Mouse (Mus musculus): Measurements from ENCODE around the gene D630003M21Rik. TPM values are rescaled to one million over a fixed set of nuclear protein-coding genes. Genes with fewer than 3 reads are reported as not detected.
A peak's percentile ranks its signal among the peaks of the same experiment; 100 is the strongest.

Gene D630003M21Rik
- polyA plus RNA-seq, 1 experiment from 2014 or later, result 1.7 TPM

DNA sequence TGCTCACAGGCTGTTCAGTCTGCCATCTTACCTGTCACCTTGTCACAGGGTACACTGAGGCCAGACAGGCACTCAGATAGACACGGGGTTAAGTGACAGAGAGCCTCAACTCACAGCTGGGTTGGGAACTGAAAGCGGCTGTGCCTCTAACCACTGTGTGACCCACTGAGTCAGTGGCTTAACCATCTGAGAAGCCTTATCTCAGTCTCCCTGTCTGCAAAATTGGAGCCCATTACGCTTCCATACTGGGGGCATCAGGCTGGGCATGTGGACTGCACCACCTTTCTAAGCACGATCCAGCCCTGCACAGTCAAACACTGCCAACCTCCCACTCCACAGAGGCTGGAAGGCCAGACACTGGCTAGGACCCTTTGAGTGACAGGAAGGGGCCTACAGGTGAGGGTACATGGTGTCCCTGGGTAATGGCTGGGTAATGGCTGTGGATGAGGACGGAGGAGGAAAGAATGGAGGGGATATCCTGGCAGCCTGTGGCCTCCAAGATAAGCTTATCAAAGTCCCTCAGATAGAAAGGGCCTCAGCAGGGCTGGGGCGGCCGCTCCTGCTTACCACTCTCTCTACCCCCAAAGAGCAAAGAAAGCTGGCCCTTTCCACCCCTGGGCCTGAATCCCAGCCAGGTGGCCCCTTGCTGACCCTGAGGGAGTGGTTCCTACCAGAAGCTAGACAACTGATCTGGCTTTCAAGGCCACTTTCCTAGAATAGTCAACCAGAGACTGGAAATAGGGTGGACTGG lies 87.2 kb downstream of the D630003M21Rik start:
- 58% methylated on average over 7 of the region's 7 CpGs for WGBS
- H3K4me3 ChIP-seq (ENCODE audit: low read depth, low read length), result no peak overlapping the region
- 0 out of 2 replicates have a peak, but pooled peaks cover 2% of the 10 kb centered on the region for H3K36me3 ChIP-seq (ENCODE audit: control insufficient read depth, insufficient read depth, low read length)
- DNase-seq (ENCODE audit: low spot score) (peak; percentile 72), ATAC-seq (ENCODE audit: low FRiP score, low TSS enrichment) (0 out of 2 replicates have a peak, but pooled peaks have one; percentile 11)
- peaks cover 12% of the 10 kb centered on the region; the same call in 1 of the 2 replicates for H3K4me1 ChIP-seq (replicated peaks; ENCODE audit: control insufficient read depth, insufficient read depth)
- no peaks in the 10 kb centered on the region for H3K9me3 ChIP-seq (ENCODE audit: control insufficient read depth, low read length)
- no peak overlapping the region for H3K9ac ChIP-seq (ENCODE audit: low read length)
- TF ChIP-seq CTCF (IDR thresholded peaks at IDR 0.05; ENCODE audit: low read depth), result no peak
- TF ChIP-seq EP300 (optimal IDR thresholded peaks at IDR 0.05), result no peak
- H3K27me3 ChIP-seq (ENCODE audit: control insufficient read depth, insufficient read depth, low read length), result no peaks in the 10 kb centered on the region
- H3K4me2 ChIP-seq (replicated peaks; ENCODE audit: low read depth), result no peak overlapping the region
- peak overlapping the region; percentile 49; the same call in 1 of the 2 replicates for H3K27ac ChIP-seq (replicated peaks)

DNA sequence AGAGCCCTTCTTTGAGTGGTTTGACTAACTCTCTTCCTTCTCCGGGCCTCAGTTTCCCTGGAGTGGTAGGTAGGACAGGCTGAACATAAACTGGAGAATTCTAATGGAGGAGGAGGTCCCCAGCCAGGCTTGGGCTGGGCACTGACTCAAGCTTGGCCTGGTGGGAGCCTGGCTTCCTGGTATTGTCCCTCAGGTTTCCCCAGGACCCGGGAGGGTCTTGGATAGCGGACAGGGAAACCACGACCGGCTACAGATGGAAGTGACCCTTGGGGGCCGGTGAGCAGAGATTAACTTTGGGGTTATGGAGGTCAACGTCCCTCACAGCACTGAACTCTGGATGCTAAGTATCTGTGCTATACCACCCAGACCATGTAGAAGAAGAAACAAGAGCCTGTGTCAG lies 87.8 kb downstream of the D630003M21Rik start:
- H3K4me1 ChIP-seq (replicated peaks; ENCODE audit: control insufficient read depth, insufficient read depth), result peaks cover 12% of the 10 kb centered on the region; the same call in 1 of the 2 replicates

DNA sequence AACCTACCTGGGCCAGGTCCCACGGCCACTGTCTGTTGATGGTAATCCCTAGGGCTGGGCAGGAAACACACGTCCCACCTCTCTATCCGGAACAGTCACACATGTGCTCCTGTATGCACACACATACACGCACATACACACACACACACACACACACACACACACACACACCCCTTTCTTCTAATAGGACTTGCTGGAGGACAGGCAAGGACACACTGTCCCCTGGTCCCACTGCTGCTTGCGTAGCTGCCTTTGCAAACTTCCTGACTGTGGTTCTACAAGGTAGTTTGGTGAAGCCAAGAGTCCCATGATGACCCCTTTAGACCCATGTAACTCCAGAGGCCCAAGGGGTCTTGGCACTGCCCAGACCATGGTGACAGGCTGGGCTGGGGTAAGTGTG lies 88.4 kb downstream of the D630003M21Rik start:
- peak; percentile 14; the same call in 1 of the 2 replicates for ATAC-seq (ENCODE audit: low FRiP score, low TSS enrichment)
- H3K9ac ChIP-seq (ENCODE audit: low read length), result no peak overlapping the region
- no peaks in the 10 kb centered on the region for H3K9me3 ChIP-seq (ENCODE audit: control insufficient read depth, low read length)
- no peak for TF ChIP-seq CTCF (IDR thresholded peaks at IDR 0.05; ENCODE audit: low read depth)
- no peak for TF ChIP-seq EP300 (optimal IDR thresholded peaks at IDR 0.05)
- H3K27ac ChIP-seq (replicated peaks), result peak overlapping the region; percentile 59
- H3K4me1 ChIP-seq (replicated peaks; ENCODE audit: control insufficient read depth, insufficient read depth), result peaks cover 12% of the 10 kb centered on the region; the same call in 1 of the 2 replicates
- WGBS, result 59% methylated on average over 5 of the region's 5 CpGs
- H3K4me2 ChIP-seq (replicated peaks; ENCODE audit: low read depth), result no peak overlapping the region
- no peaks in the 10 kb centered on the region for H3K27me3 ChIP-seq (ENCODE audit: control insufficient read depth, insufficient read depth, low read length)
- no peak for DNase-seq (ENCODE audit: low spot score)
- no peak overlapping the region for H3K4me3 ChIP-seq (ENCODE audit: low read depth, low read length)
- 0 out of 2 replicates have a peak, but pooled peaks cover 2% of the 10 kb centered on the region for H3K36me3 ChIP-seq (ENCODE audit: control insufficient read depth, insufficient read depth, low read length)

More for the DNA sequence above, 87.8 kb downstream of the D630003M21Rik start:
- Histone ChIP-seq H3K36me3 (ENCODE audit: control insufficient read depth, insufficient read depth, low read length) (0 out of 2 replicates have a peak, but pooled peaks cover 2% of the 10 kb centered on the region), H3K27ac (replicated peaks) (peak overlapping the region; percentile 49), H3K4me3 (ENCODE audit: low read depth, low read length) (no peak overlapping the region), H3K9me3 (ENCODE audit: control insufficient read depth, low read length) (no peaks in the 10 kb centered on the region), H3K9ac (ENCODE audit: low read length) (no peak overlapping the region), H3K27me3 (ENCODE audit: control insufficient read depth, insufficient read depth, low read length) (no peaks in the 10 kb centered on the region), H3K4me2 (replicated peaks; ENCODE audit: low read depth) (no peak overlapping the region)
- no peak for TF ChIP-seq EP300 (optimal IDR thresholded peaks at IDR 0.05)
- TF ChIP-seq CTCF (IDR thresholded peaks at IDR 0.05; ENCODE audit: low read depth), result no peak
- no peak for ATAC-seq (ENCODE audit: low FRiP score, low TSS enrichment)
- no peak for DNase-seq (ENCODE audit: low spot score)
- WGBS, result 73% methylated on average over 7 of the region's 7 CpGs

DNA sequence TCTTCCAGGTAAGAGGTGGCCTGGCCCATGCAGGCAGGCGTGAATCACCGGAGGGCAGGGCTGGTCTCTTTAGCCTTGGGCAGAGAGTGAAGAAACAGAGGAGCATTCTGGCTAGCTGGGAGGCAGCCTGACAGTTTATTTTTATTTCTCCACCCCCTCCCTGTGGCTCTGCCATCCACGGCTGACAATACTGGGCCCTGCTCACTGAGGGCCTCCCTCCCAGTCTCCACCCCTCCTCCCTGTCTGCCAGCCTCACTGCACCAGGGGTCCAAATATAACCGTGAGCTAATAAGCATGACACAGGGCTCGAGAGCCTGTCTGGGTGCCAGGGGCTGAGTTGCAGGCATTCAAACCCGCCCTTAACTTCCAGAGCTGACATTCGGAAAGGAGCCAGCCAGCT lies 89.4 kb downstream of the D630003M21Rik start:
- no peak for TF ChIP-seq CTCF (IDR thresholded peaks at IDR 0.05; ENCODE audit: low read depth)
- no peak for TF ChIP-seq EP300 (optimal IDR thresholded peaks at IDR 0.05)

DNA sequence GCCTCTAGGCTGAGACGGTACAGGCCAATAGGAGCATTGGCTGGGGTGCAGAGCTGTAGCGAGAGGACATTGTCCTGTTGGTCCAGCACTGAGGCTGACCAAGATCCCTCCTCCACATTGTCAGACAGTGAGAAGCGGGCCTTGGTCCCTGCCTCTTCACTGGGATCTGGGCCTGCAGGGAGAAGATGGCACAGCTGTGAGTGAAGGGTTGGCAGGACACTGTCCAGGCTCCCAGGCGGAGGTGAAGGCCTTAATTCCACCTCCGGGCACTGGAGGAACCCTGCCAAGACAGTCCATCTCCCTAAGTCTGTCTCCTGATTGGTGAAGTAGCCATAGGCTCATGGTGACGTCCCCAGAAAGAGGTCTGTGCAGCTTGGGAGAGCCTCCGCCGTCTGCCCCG lies 90.2 kb downstream of the D630003M21Rik start:
- TF ChIP-seq EP300 (optimal IDR thresholded peaks at IDR 0.05) (no peak), CTCF (IDR thresholded peaks at IDR 0.05; ENCODE audit: low read depth) (no peak)
- no peaks in the 10 kb centered on the region for H3K9me3 ChIP-seq (ENCODE audit: control insufficient read depth, low read length)
- H3K4me3 ChIP-seq (ENCODE audit: low read depth, low read length), result no peak overlapping the region
- peaks cover 11% of the 10 kb centered on the region; the same call in 1 of the 2 replicates for H3K4me1 ChIP-seq (replicated peaks; ENCODE audit: control insufficient read depth, insufficient read depth)
- no peaks in the 10 kb centered on the region for H3K27me3 ChIP-seq (ENCODE audit: control insufficient read depth, insufficient read depth, low read length)
- WGBS, result 92% methylated on average over 9 of the region's 9 CpGs
- H3K9ac ChIP-seq (ENCODE audit: low read length), result no peak overlapping the region
- peak overlapping the region; percentile 59; the same call in 1 of the 2 replicates for H3K27ac ChIP-seq (replicated peaks)
- 0 out of 2 replicates have a peak, but pooled peaks cover 5% of the 10 kb centered on the region for H3K36me3 ChIP-seq (ENCODE audit: control insufficient read depth, insufficient read depth, low read length)
- no peak overlapping the region for H3K4me2 ChIP-seq (replicated peaks; ENCODE audit: low read depth)
- ATAC-seq (ENCODE audit: low FRiP score, low TSS enrichment) (no peak), DNase-seq (ENCODE audit: low spot score) (no peak)

More for the DNA sequence above, 89.4 kb downstream of the D630003M21Rik start:
- Histone ChIP-seq H3K9me3 (ENCODE audit: control insufficient read depth, low read length) (no peaks in the 10 kb centered on the region), H3K4me3 (ENCODE audit: low read depth, low read length) (no peak overlapping the region), H3K4me2 (replicated peaks; ENCODE audit: low read depth) (no peak overlapping the region), H3K27ac (replicated peaks) (peak overlapping the region; percentile 59), H3K27me3 (ENCODE audit: control insufficient read depth, insufficient read depth, low read length) (no peaks in the 10 kb centered on the region), H3K36me3 (ENCODE audit: control insufficient read depth, insufficient read depth, low read length) (0 out of 2 replicates have a peak, but pooled peaks cover 2% of the 10 kb centered on the region), H3K9ac (ENCODE audit: low read length) (no peak overlapping the region), H3K4me1 (replicated peaks; ENCODE audit: control insufficient read depth, insufficient read depth) (peaks cover 11% of the 10 kb centered on the region; the same call in 1 of the 2 replicates)
- WGBS, result 38% methylated on average over 7 of the region's 7 CpGs
- ATAC-seq (ENCODE audit: low FRiP score, low TSS enrichment), result peak; percentile 53
- DNase-seq (ENCODE audit: low spot score), result peak; percentile 53

DNA sequence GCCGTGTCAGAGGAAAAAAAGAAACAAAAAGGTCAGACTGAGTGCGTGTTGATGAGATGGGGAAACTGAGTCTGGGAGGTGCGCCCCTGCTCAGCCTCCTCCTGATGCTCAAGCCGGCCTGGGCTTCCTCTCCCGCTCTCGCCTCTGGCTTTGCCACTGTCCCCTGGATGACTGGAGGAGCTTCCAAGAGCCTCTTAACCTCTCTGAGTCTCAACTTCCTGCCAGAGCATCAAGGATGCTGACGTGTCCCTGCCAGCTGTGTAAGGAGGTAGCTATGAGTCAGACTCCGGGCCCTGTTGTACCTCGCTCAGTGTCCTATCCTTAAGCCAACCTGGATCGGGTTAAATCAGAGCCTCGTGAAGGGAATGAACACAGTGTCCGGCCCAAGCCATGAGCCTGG lies 91.3 kb downstream of the D630003M21Rik start:
- H3K36me3 ChIP-seq (ENCODE audit: control insufficient read depth, insufficient read depth, low read length), result 0 out of 2 replicates have a peak, but pooled peaks cover 7% of the 10 kb centered on the region
- no peaks in the 10 kb centered on the region for H3K27me3 ChIP-seq (ENCODE audit: control insufficient read depth, insufficient read depth, low read length)
- ATAC-seq (ENCODE audit: low FRiP score, low TSS enrichment), result no peak
- H3K4me1 ChIP-seq (replicated peaks; ENCODE audit: control insufficient read depth, insufficient read depth), result peaks cover 11% of the 10 kb centered on the region; the same call in 1 of the 2 replicates
- H3K9me3 ChIP-seq (ENCODE audit: control insufficient read depth, low read length), result no peaks in the 10 kb centered on the region
- DNase-seq (ENCODE audit: low spot score), result no peak
- WGBS, result 77% methylated on average over 11 of the region's 12 CpGs
- no peak overlapping the region for H3K4me2 ChIP-seq (replicated peaks; ENCODE audit: low read depth)
- no peak overlapping the region for H3K27ac ChIP-seq (replicated peaks)
- no peak for TF ChIP-seq CTCF (IDR thresholded peaks at IDR 0.05; ENCODE audit: low read depth)
- TF ChIP-seq EP300 (optimal IDR thresholded peaks at IDR 0.05), result no peak
- no peak overlapping the region for H3K9ac ChIP-seq (ENCODE audit: low read length)
- no peak overlapping the region for H3K4me3 ChIP-seq (ENCODE audit: low read depth, low read length)
